Mouse (Mus musculus) cerebellum, adult 2 months (tissue): ENCODE measurements at regions not wholly inside any gene's neighbourhood (a gene's known extent, or its start where the extent isn't known, plus 50 kb on each side); places are given as distances from the start of the nearest gene placed in this dataset.
A peak's percentile ranks its signal among the peaks of the same experiment; 100 is the strongest.

Source experiments
- DNase-seq, 2 experiments: peaks; one replicate each; pipeline ENCODE4 v3.0.0; 2021
- H3K27ac ChIP-seq: fragments of 200-500 bp; 2 replicates; pipeline ENCODE4 v1.5.1; 2012; ENCODE audit warnings: low read length, control low read depth, inconsistent platforms; ENCODE audit not compliant: insufficient read depth
- H3K27me3 ChIP-seq: fragments of 200-500 bp; 2 replicates; pipeline ENCODE4 v1.6.1; 2012; ENCODE audit warnings: inconsistent platforms, mild to moderate bottlenecking, low read length, moderate library complexity; ENCODE audit not compliant: control insufficient read depth, insufficient read depth
- H3K4me1 ChIP-seq: fragments of 200-500 bp; 2 replicates; pipeline ENCODE4 v1.6.1; 2011; ENCODE audit warnings: low read length; ENCODE audit not compliant: control insufficient read depth, insufficient read depth
- H3K4me3 ChIP-seq: fragments of 200-500 bp; replicated peaks from 2 replicates; pipeline ENCODE3; 2011; ENCODE audit warnings: mild to moderate bottlenecking, low read depth, low read length, control low read depth; ENCODE audit not compliant: insufficient read depth
- CTCF ChIP-seq: fragments of 200-500 bp; IDR thresholded peaks from 2 replicates; pipeline ENCODE4 v1.5.1; 2011; ENCODE audit warnings: low read depth, mild to moderate bottlenecking, control low read depth, low read length, moderate library complexity, borderline replicate concordance; ENCODE audit not compliant: insufficient read depth
- POLR2A ChIP-seq: fragments of 200-500 bp; IDR thresholded peaks from 2 replicates; pipeline ENCODE4 v1.6.1; 2011; ENCODE audit warnings: low read length, control low read depth, borderline replicate concordance; ENCODE audit not compliant: insufficient read depth
- WGBS: fragments of 180-500 bp; shearing (Covaris S2); methylation state at CpG from one replicate; pipeline ENCODE4 v1.1.7; 2018; 5-methylcytosine and 5-hydroxymethylcytosine counted together

- WGBS = 81% methylated on average over 7 of the region's 7 CpGs
Observed at GRCm38 (mm10) chr2:147944171-147945040, 102.4 kb downstream of the Foxa2 start.

GRCm38 (mm10) chr2:147942591-147942990 lies 104.2 kb downstream of the Foxa2 start:
- Histone ChIP-seq H3K27ac (no peak overlapping the region), H3K4me1 (no peaks in the 10 kb centered on the region), H3K27me3 (no peaks in the 10 kb centered on the region), H3K4me3 (no peak overlapping the region)
- 78% methylated on average over 4 of the region's 4 CpGs for WGBS
- no peak for DNase-seq
- no peak for TF ChIP-seq CTCF
- TF ChIP-seq POLR2A = no peak

More at GRCm38 (mm10) chr2:147944171-147945040, 102.4 kb downstream of the Foxa2 start:
- no peaks in the 10 kb centered on the region for H3K27me3 ChIP-seq
- H3K27ac ChIP-seq = no peak overlapping the region
- H3K4me3 ChIP-seq = no peak overlapping the region
- H3K4me1 ChIP-seq = no peaks in the 10 kb centered on the region
- no peak for DNase-seq
- no peak for TF ChIP-seq POLR2A
- TF ChIP-seq CTCF = no peak

GRCm38 (mm10) chr2:147941319-147941718 lies 105.5 kb downstream of the Foxa2 start:
- no peak overlapping the region for H3K4me3 ChIP-seq
- no peaks in the 10 kb centered on the region for H3K4me1 ChIP-seq
- 39% methylated on average over 4 of the region's 4 CpGs for WGBS
- TF ChIP-seq POLR2A (no peak), CTCF (no peak)
- no peaks in the 10 kb centered on the region for H3K27me3 ChIP-seq
- no peak overlapping the region for H3K27ac ChIP-seq
- DNase-seq = no peak

GRCm38 (mm10) chr2:147932494-147932893 lies 114.3 kb downstream of the Foxa2 start:
- no peak for DNase-seq
- H3K4me1 ChIP-seq = no peaks in the 10 kb centered on the region
- no peaks in the 10 kb centered on the region for H3K27me3 ChIP-seq
- TF ChIP-seq POLR2A (no peak), CTCF (no peak)
- H3K27ac ChIP-seq = no peak overlapping the region
- WGBS = 90% methylated on average over 2 of the region's 2 CpGs
- no peak overlapping the region for H3K4me3 ChIP-seq

- Histone ChIP-seq H3K27me3 (no peaks in the 10 kb centered on the region), H3K4me1 (no peaks in the 10 kb centered on the region), H3K4me3 (no peak overlapping the region), H3K27ac (no peak overlapping the region)
- WGBS = 80% methylated on average over 5 of the region's 5 CpGs
- TF ChIP-seq CTCF = no peak
- TF ChIP-seq POLR2A = no peak
- DNase-seq = no peak
Observed at GRCm38 (mm10) chr2:147929031-147929711, 117.6 kb downstream of the Foxa2 start.

GRCm38 (mm10) chr2:147927792-147928670 lies 118.7 kb downstream of the Foxa2 start:
- Histone ChIP-seq H3K27ac (no peak overlapping the region), H3K27me3 (no peaks in the 10 kb centered on the region), H3K4me3 (no peak overlapping the region), H3K4me1 (no peaks in the 10 kb centered on the region)
- WGBS = 22% methylated on average over 10 of the region's 10 CpGs
- peak; percentile 18 to 47 for DNase-seq
- TF ChIP-seq CTCF (no peak), POLR2A (no peak)

GRCm38 (mm10) chr2:147926861-147927260 lies 119.9 kb downstream of the Foxa2 start:
- H3K27ac ChIP-seq = no peak overlapping the region
- no peak overlapping the region for H3K4me3 ChIP-seq
- 97% methylated on average over 3 of the region's 3 CpGs for WGBS
- H3K27me3 ChIP-seq = no peaks in the 10 kb centered on the region
- DNase-seq = no peak
- no peaks in the 10 kb centered on the region for H3K4me1 ChIP-seq
- no peak for TF ChIP-seq CTCF
- TF ChIP-seq POLR2A = no peak
